Mouse (Mus musculus) neural tube, embryonic 13.5 days (tissue): ENCODE results near the gene 9530077C05Rik. TPM values are rescaled to one million over a fixed set of nuclear protein-coding genes. Genes with fewer than 3 reads are reported as not detected.

Source experiments
- ATAC-seq: fragments of 200-750 bp; cut with Nextera tagmentation; 2 replicates; pipeline ENCODE4 v1.8.0; 2017; ENCODE audit warnings: low read depth, mild to moderate bottlenecking, moderate TSS enrichment, moderate library complexity
- H3K27ac ChIP-seq: fragments of 300-500 bp; sonication (generic); replicated peaks from 2 replicates; pipeline ENCODE4 v1.5.1; 2015; ENCODE audit warnings: moderate library complexity, mild to moderate bottlenecking, inconsistent platforms
- H3K27me3 ChIP-seq: fragments of 300-500 bp; sonication (generic); 2 replicates; pipeline ENCODE4 v1.6.1; 2015; ENCODE audit warnings: mild to moderate bottlenecking, inconsistent platforms
- H3K36me3 ChIP-seq: fragments of 300-500 bp; sonication (generic); 2 replicates; pipeline ENCODE4 v1.6.1; 2015; ENCODE audit warnings: mild to moderate bottlenecking, inconsistent platforms
- H3K4me1 ChIP-seq: fragments of 300-500 bp; sonication (generic); replicated peaks from 2 replicates; pipeline ENCODE4 v1.6.1; 2015; ENCODE audit warnings: inconsistent platforms
- H3K4me2 ChIP-seq: fragments of 300-500 bp; sonication (generic); 2 replicates; pipeline ENCODE4 v1.6.1; 2015; ENCODE audit warnings: inconsistent platforms, mild to moderate bottlenecking, moderate library complexity
- H3K4me3 ChIP-seq: fragments of 300-500 bp; sonication (generic); 2 replicates; pipeline ENCODE4 v1.5.1; 2015; ENCODE audit warnings: mild to moderate bottlenecking, inconsistent platforms
- H3K9ac ChIP-seq: fragments of 300-500 bp; sonication (generic); 2 replicates; pipeline ENCODE4 v1.6.1; 2015; ENCODE audit warnings: moderate library complexity, mild to moderate bottlenecking, inconsistent platforms
- H3K9me3 ChIP-seq: fragments of 300-500 bp; sonication (generic); 2 replicates; pipeline ENCODE4 v1.6.1; 2016; ENCODE audit warnings: inconsistent platforms
- WGBS: fragments of 180-500 bp; shearing (Covaris S2); methylation state at CpG from one replicate; pipeline ENCODE4 v1.1.7; 2015; 5-methylcytosine and 5-hydroxymethylcytosine counted together
- polyA plus RNA-seq: library from polyadenylated mRNA; unstranded; fragments of >200 nt; fragmentation: Nextera tagmentation; extraction: Ambion mirVana; gene quantifications from 2 replicates; pipeline ENCODE4 v1.2.1, GENCODE M21; 2015

The 9530077C05Rik gene
- 5.4 and 8.9 TPM in 2 replicates for polyA plus RNA-seq

- peak within 1 kb of the TSS; percentile 77 for H3K27ac ChIP-seq
- no peaks in the 10 kb centered on the region for H3K4me1 ChIP-seq
- H3K36me3 ChIP-seq: no peaks in the 10 kb centered on the region
- peak; percentile 99 for ATAC-seq
- peak within 1 kb of the TSS; percentile 76 for H3K9ac ChIP-seq
- peak within 1 kb of the TSS; percentile 52 for H3K4me3 ChIP-seq
- no peaks in the 10 kb centered on the region for H3K9me3 ChIP-seq
- peak within 1 kb of the TSS; percentile 67 for H3K4me2 ChIP-seq
- no peaks in the 10 kb centered on the region for H3K27me3 ChIP-seq
- under 1% methylated on average over 43 of the region's 43 CpGs for WGBS
Measured at GRCm38 (mm10) chr9:22411002-22411857, at the start of gene 9530077C05Rik. Gene 9530077C05Rik, plus strand, starts transcription at chr9:22411513.

- H3K27ac ChIP-seq: no peak overlapping the region
- H3K4me2 ChIP-seq: no peak overlapping the region
- H3K36me3 ChIP-seq: peaks cover 11% of the 10 kb centered on the region
- H3K9me3 ChIP-seq: no peaks in the 10 kb centered on the region
- no peak overlapping the region for H3K4me3 ChIP-seq
- no peaks in the 10 kb centered on the region for H3K4me1 ChIP-seq
- no peak for ATAC-seq
- no peak overlapping the region for H3K9ac ChIP-seq
- WGBS: 96% methylated on average over 2 of the region's 2 CpGs
- H3K27me3 ChIP-seq: no peaks in the 10 kb centered on the region
Measured at GRCm38 (mm10) chr9:22366221-22366620, 45.1 kb upstream of the 9530077C05Rik start.

- H3K9me3 ChIP-seq: no peaks in the 10 kb centered on the region
- H3K36me3 ChIP-seq: peaks cover 14% of the 10 kb centered on the region
- WGBS: 93% methylated on average over 10 of the region's 10 CpGs
- no peak overlapping the region for H3K9ac ChIP-seq
- no peak overlapping the region for H3K27ac ChIP-seq
- H3K4me1 ChIP-seq: no peaks in the 10 kb centered on the region
- ATAC-seq: no peak
- H3K27me3 ChIP-seq: no peaks in the 10 kb centered on the region
- H3K4me2 ChIP-seq: no peak overlapping the region
- H3K4me3 ChIP-seq: no peak overlapping the region
Measured at GRCm38 (mm10) chr9:22366621-22367020, 44.7 kb upstream of the 9530077C05Rik start.

- Histone ChIP-seq H3K4me2 (no peak overlapping the region), H3K4me3 (no peak overlapping the region), H3K27ac (no peak overlapping the region), H3K9me3 (no peaks in the 10 kb centered on the region), H3K36me3 (peaks cover 19% of the 10 kb centered on the region), H3K4me1 (no peaks in the 10 kb centered on the region), H3K9ac (no peak overlapping the region), H3K27me3 (no peaks in the 10 kb centered on the region)
- WGBS: 76% methylated on average over 5 of the region's 6 CpGs
- ATAC-seq: peak; percentile 56
Measured at GRCm38 (mm10) chr9:22368030-22368429, 43.3 kb upstream of the 9530077C05Rik start.

GRCm38 (mm10) chr9:22372760-22373159 is 38.6 kb upstream of the 9530077C05Rik start:
- H3K27me3 ChIP-seq: no peaks in the 10 kb centered on the region
- H3K36me3 ChIP-seq: peaks cover 28% of the 10 kb centered on the region; the same call in 1 of the 2 replicates
- H3K27ac ChIP-seq: no peak overlapping the region
- ATAC-seq: no peak
- WGBS: 97% methylated on average over 4 of the region's 4 CpGs
- no peak overlapping the region for H3K4me3 ChIP-seq
- H3K4me2 ChIP-seq: no peak overlapping the region
- H3K4me1 ChIP-seq: no peaks in the 10 kb centered on the region
- no peaks in the 10 kb centered on the region for H3K9me3 ChIP-seq
- H3K9ac ChIP-seq: no peak overlapping the region

- H3K36me3 ChIP-seq: peaks cover 31% of the 10 kb centered on the region
- H3K9ac ChIP-seq: no peak overlapping the region
- H3K4me2 ChIP-seq: no peak overlapping the region
- no peak overlapping the region for H3K27ac ChIP-seq
- 78% methylated on average over 5 of the region's 5 CpGs for WGBS
- H3K4me1 ChIP-seq: no peaks in the 10 kb centered on the region
- ATAC-seq: no peak
- H3K27me3 ChIP-seq: no peaks in the 10 kb centered on the region
- no peaks in the 10 kb centered on the region for H3K9me3 ChIP-seq
- no peak overlapping the region for H3K4me3 ChIP-seq
Measured at GRCm38 (mm10) chr9:22376086-22376485, 35.2 kb upstream of the 9530077C05Rik start.

- 73% methylated on average over 2 of the region's 2 CpGs for WGBS
Measured at GRCm38 (mm10) chr9:22385890-22386289, 25.4 kb upstream of the 9530077C05Rik start.

GRCm38 (mm10) chr9:22387901-22388300 is 23.4 kb upstream of the 9530077C05Rik start:
- Histone ChIP-seq H3K9me3 (no peaks in the 10 kb centered on the region), H3K36me3 (no peaks in the 10 kb centered on the region), H3K4me2 (peak overlapping the region; percentile 97), H3K27me3 (no peaks in the 10 kb centered on the region), H3K9ac (peak overlapping the region; percentile 86), H3K27ac (peak overlapping the region; percentile 81; the same call in 1 of the 2 replicates), H3K4me3 (peak overlapping the region; percentile 77), H3K4me1 (peaks cover 19% of the 10 kb centered on the region)
- ATAC-seq: no peak
- WGBS: 18% methylated on average over 6 of the region's 6 CpGs

More at GRCm38 (mm10) chr9:22385890-22386289, 25.4 kb upstream of the 9530077C05Rik start:
- ATAC-seq: no peak
- Histone ChIP-seq H3K36me3 (no peaks in the 10 kb centered on the region), H3K9ac (no peak overlapping the region), H3K4me3 (no peak overlapping the region), H3K4me2 (no peak overlapping the region), H3K27me3 (no peaks in the 10 kb centered on the region), H3K4me1 (peaks cover 19% of the 10 kb centered on the region), H3K9me3 (no peaks in the 10 kb centered on the region), H3K27ac (no peak overlapping the region)

- Histone ChIP-seq H3K4me2 (peak overlapping the region; percentile 97), H3K27ac (peak overlapping the region; percentile 81), H3K9me3 (no peaks in the 10 kb centered on the region), H3K4me3 (peak overlapping the region; percentile 77), H3K36me3 (no peaks in the 10 kb centered on the region), H3K27me3 (no peaks in the 10 kb centered on the region), H3K4me1 (peaks cover 19% of the 10 kb centered on the region), H3K9ac (peak overlapping the region; percentile 86)
- peak; percentile 80 for ATAC-seq
- WGBS: under 1% methylated on average over 41 of the region's 41 CpGs
Measured at GRCm38 (mm10) chr9:22388401-22388980, 22.8 kb upstream of the 9530077C05Rik start.

- H3K36me3 ChIP-seq: no peaks in the 10 kb centered on the region
- H3K27ac ChIP-seq: peak within 1 kb of the TSS; percentile 81
- H3K4me3 ChIP-seq: peak within 1 kb of the TSS; percentile 77
- under 1% methylated on average over 44 of the region's 44 CpGs for WGBS
- H3K4me1 ChIP-seq: peaks cover 19% of the 10 kb centered on the region
- no peaks in the 10 kb centered on the region for H3K9me3 ChIP-seq
- H3K4me2 ChIP-seq: peak within 1 kb of the TSS; percentile 97
- ATAC-seq: peak; percentile 97
- peak within 1 kb of the TSS; percentile 86 for H3K9ac ChIP-seq
- H3K27me3 ChIP-seq: no peaks in the 10 kb centered on the region
Measured at GRCm38 (mm10) chr9:22389021-22389476, 22.3 kb upstream of the 9530077C05Rik start, which contains the start of gene Anln. Gene Anln, minus strand, starts transcription at chr9:22389188.

- Histone ChIP-seq H3K9ac (peak overlapping the region; percentile 86), H3K27ac (no peak overlapping the region; the same call in 1 of the 2 replicates)
Measured at GRCm38 (mm10) chr9:22389736-22390245, 21.5 kb upstream of the 9530077C05Rik start.

GRCm38 (mm10) chr9:22390390-22390789 is 20.9 kb upstream of the 9530077C05Rik start:
- Histone ChIP-seq H3K4me3 (no peak overlapping the region), H3K9ac (no peak overlapping the region), H3K27me3 (no peaks in the 10 kb centered on the region), H3K36me3 (no peaks in the 10 kb centered on the region), H3K27ac (no peak overlapping the region), H3K4me2 (no peak overlapping the region), H3K4me1 (peaks cover 19% of the 10 kb centered on the region), H3K9me3 (no peaks in the 10 kb centered on the region)
- ATAC-seq: no peak
- 91% methylated on average over 5 of the region's 5 CpGs for WGBS

More at GRCm38 (mm10) chr9:22389736-22390245, 21.5 kb upstream of the 9530077C05Rik start:
- H3K4me2 ChIP-seq: peak overlapping the region; percentile 97
- H3K4me1 ChIP-seq: peaks cover 19% of the 10 kb centered on the region
- H3K9me3 ChIP-seq: no peaks in the 10 kb centered on the region
- ATAC-seq: no peak
- no peaks in the 10 kb centered on the region for H3K36me3 ChIP-seq
- H3K27me3 ChIP-seq: no peaks in the 10 kb centered on the region
- peak overlapping the region; percentile 77 for H3K4me3 ChIP-seq
- WGBS: 77% methylated on average over 6 of the region's 6 CpGs
